Mouse (Mus musculus) heart, embryonic 16.5 days (tissue): ENCODE measurements around the gene Arf1. TPM values are rescaled to one million over a fixed set of nuclear protein-coding genes. Genes with fewer than 3 reads are reported as not detected.
"Not testable (repeated sequence)": the region's sequence is repeated elsewhere in the genome, so short reads cannot be mapped to it uniquely, and the experiment has no call there.

ENCODE experiments used
- ATAC-seq: fragments of 200-750 bp; cut with Nextera tagmentation; replicated peaks from 2 replicates; pipeline ENCODE4 v1.8.0; 2017; ENCODE audit warnings: moderate number of reproducible peaks; ENCODE audit not compliant: insufficient read depth, low FRiP score; ENCODE audit errors: extremely low read depth
- H3K27ac ChIP-seq: fragments of 300-500 bp; sonication (generic); 2 replicates; pipeline ENCODE4 v1.5.1; 2014; ENCODE audit warnings: mild to moderate bottlenecking, low read length, control low read depth, moderate library complexity
- H3K27me3 ChIP-seq: fragments of 300-500 bp; sonication (generic); 2 replicates; pipeline ENCODE4 v1.6.1; 2014; ENCODE audit warnings: low read length, mixed read lengths; ENCODE audit not compliant: control insufficient read depth, insufficient read depth
- H3K36me3 ChIP-seq: fragments of 300-500 bp; sonication (generic); 2 replicates; pipeline ENCODE4 v1.6.1; 2014; ENCODE audit not compliant: control insufficient read depth, insufficient read depth
- H3K4me1 ChIP-seq: fragments of 300-500 bp; sonication (generic); 2 replicates; pipeline ENCODE4 v1.6.1; 2014; ENCODE audit warnings: low read length, mixed read lengths; ENCODE audit not compliant: control insufficient read depth, insufficient read depth
- H3K4me2 ChIP-seq: fragments of 300-500 bp; sonication (generic); 2 replicates; pipeline ENCODE4 v1.6.1; 2014; ENCODE audit warnings: low read depth, mild to moderate bottlenecking, control low read depth, low read length
- H3K4me3 ChIP-seq: fragments of 300-500 bp; sonication (generic); 2 replicates; pipeline ENCODE4 v1.5.1; 2014; ENCODE audit warnings: mild to moderate bottlenecking, control low read depth, low read length
- H3K9ac ChIP-seq: fragments of 300-500 bp; sonication (generic); 2 replicates; pipeline ENCODE4 v1.6.1; 2014; ENCODE audit warnings: low read length, control low read depth
- H3K9me3 ChIP-seq: fragments of 300-500 bp; sonication (generic); replicated peaks from 2 replicates; pipeline ENCODE4 v1.6.1; 2016; ENCODE audit warnings: low read length; ENCODE audit not compliant: control insufficient read depth
- WGBS: fragments of 180-500 bp; shearing (Covaris S2); extraction: QIAGEN DNeasy Blood & Tissue Kit; methylation state at CpG from one replicate; pipeline ENCODE4 v1.1.7; 2014; 5-methylcytosine and 5-hydroxymethylcytosine counted together
- polyA plus RNA-seq: library from polyadenylated mRNA; unstranded; fragments of >200 nt; fragmentation: Nextera tagmentation; extraction: Ambion mirVana; gene quantifications from 2 replicates; pipeline ENCODE4 v1.2.1, GENCODE M21; 2015

Gene Arf1
- polyA plus RNA-seq, 1 experiment from 2014 or later: 626 TPM

GRCm38 (mm10) chr11:59219064-59219463 is 9.0 kb downstream of the Arf1 start:
- peaks cover 54% of the 10 kb centered on the region for H3K4me1 ChIP-seq
- no peak overlapping the region for H3K9ac ChIP-seq
- H3K9me3 ChIP-seq: no peaks in the 10 kb centered on the region
- H3K27me3 ChIP-seq: no peaks in the 10 kb centered on the region
- no peak overlapping the region for H3K4me3 ChIP-seq
- H3K36me3 ChIP-seq: peaks cover 10% of the 10 kb centered on the region
- ATAC-seq: no peak
- no peak overlapping the region for H3K4me2 ChIP-seq
- H3K27ac ChIP-seq: no peak overlapping the region

DNA sequence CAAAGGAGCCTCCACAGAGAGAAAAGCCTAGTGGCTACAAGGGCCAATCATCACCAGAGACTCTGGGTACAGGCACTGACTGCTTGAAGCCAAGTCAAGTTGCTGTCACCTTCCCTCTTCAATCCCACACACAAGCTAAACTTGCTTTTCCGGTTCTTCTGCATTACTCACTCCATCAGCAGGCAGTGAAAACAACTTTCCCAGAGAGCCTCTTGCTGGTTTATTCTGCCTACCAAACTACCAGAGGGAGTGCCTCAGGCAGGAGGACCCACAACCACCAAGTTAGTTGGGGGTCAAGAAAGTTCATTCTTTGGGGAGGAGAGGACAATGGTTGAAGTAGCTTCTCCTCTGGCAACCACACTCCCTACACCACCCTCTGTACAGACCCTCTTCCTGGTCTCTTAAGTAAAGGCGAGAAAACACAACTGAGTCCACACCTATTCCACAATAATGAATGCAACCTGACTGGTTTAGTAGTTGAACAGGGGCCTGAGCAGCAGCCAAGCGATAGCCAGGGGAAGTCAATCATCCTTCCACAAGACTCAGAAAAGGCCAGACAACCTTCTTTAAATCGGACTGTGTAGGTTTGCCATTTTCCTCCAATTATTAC is 9.6 kb downstream of the Arf1 start:
- WGBS: 66% methylated on average over 4 of the region's 4 CpGs
- no peak overlapping the region for H3K9ac ChIP-seq
- H3K4me3 ChIP-seq: no peak overlapping the region
- peaks cover 51% of the 10 kb centered on the region for H3K4me1 ChIP-seq
- peaks cover 10% of the 10 kb centered on the region for H3K36me3 ChIP-seq
- H3K27me3 ChIP-seq: no peaks in the 10 kb centered on the region
- no peaks in the 10 kb centered on the region for H3K9me3 ChIP-seq
- H3K27ac ChIP-seq: 0 out of 2 replicates have a peak overlapping the region, but pooled peaks have one; percentile 16
- H3K4me2 ChIP-seq: no peak overlapping the region; the same call in 1 of the 2 replicates
- ATAC-seq: no peak

GRCm38 (mm10) chr11:59216955-59217354 is 11.1 kb downstream of the Arf1 start:
- WGBS: 59% methylated on average over 3 of the region's 3 CpGs
- no peak overlapping the region for H3K27ac ChIP-seq
- H3K4me1 ChIP-seq: peaks cover 45% of the 10 kb centered on the region
- H3K27me3 ChIP-seq: no peaks in the 10 kb centered on the region
- H3K9me3 ChIP-seq: no peaks in the 10 kb centered on the region
- ATAC-seq: no peak
- H3K4me2 ChIP-seq: no peak overlapping the region
- H3K9ac ChIP-seq: no peak overlapping the region
- H3K4me3 ChIP-seq: no peak overlapping the region
- peaks cover 17% of the 10 kb centered on the region for H3K36me3 ChIP-seq

GRCm38 (mm10) chr11:59212892-59213494 is 15.1 kb downstream of the Arf1 start:
- WGBS: 87% methylated on average over 12 of the region's 12 CpGs
- ATAC-seq: no peak
- H3K4me1 ChIP-seq: peaks cover 33% of the 10 kb centered on the region

GRCm38 (mm10) chr11:59212320-59212719 is 15.8 kb downstream of the Arf1 start:
- Histone ChIP-seq H3K4me1 (peaks cover 28% of the 10 kb centered on the region), H3K36me3 (peaks cover 27% of the 10 kb centered on the region)
- not testable (repeated sequence) for H3K27ac ChIP-seq, H3K9me3 ChIP-seq, ATAC-seq, H3K9ac ChIP-seq, H3K4me3 ChIP-seq, H3K4me2 ChIP-seq, H3K27me3 ChIP-seq
- 70% methylated on average over 12 of the region's 12 CpGs for WGBS

More at GRCm38 (mm10) chr11:59212892-59213494, 15.1 kb downstream of the Arf1 start:
- no peak overlapping the region for H3K4me3 ChIP-seq
- no peaks in the 10 kb centered on the region for H3K9me3 ChIP-seq
- no peak overlapping the region for H3K9ac ChIP-seq
- H3K27ac ChIP-seq: no peak overlapping the region
- H3K4me2 ChIP-seq: no peak overlapping the region
- H3K27me3 ChIP-seq: no peaks in the 10 kb centered on the region
- H3K36me3 ChIP-seq: peaks cover 27% of the 10 kb centered on the region

DNA sequence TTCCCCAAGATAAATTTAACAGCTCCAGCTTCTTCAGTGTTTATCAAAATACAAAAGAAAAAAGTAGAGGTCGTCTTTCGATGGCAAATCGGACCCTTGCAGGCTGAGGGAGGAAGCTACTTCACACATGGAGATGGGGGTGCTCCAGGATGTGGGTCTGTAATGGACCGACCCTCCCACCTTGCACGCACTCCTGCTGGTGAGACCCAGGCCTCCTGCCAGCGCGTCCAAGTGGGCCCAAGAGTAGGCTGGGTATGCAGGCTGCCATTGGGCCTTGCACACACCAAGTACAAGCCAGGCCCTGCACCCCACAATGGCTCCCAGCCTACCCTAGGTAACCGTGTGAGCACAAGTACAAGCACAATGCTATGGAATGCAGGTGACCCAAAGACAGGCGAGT is 16.5 kb downstream of the Arf1 start:
- not testable (repeated sequence) for H3K4me3 ChIP-seq, H3K9ac ChIP-seq, H3K4me2 ChIP-seq, H3K27ac ChIP-seq, ATAC-seq, H3K27me3 ChIP-seq, H3K9me3 ChIP-seq
- Histone ChIP-seq H3K4me1 (peaks cover 23% of the 10 kb centered on the region), H3K36me3 (peaks cover 29% of the 10 kb centered on the region)
- WGBS: 84% methylated on average over 9 of the region's 9 CpGs

GRCm38 (mm10) chr11:59210020-59210419 is 18.1 kb downstream of the Arf1 start:
- Histone ChIP-seq H3K36me3 (peaks cover 39% of the 10 kb centered on the region), H3K4me1 (peaks cover 23% of the 10 kb centered on the region), H3K4me3 (no peak overlapping the region), H3K27me3 (no peaks in the 10 kb centered on the region), H3K9me3 (no peaks in the 10 kb centered on the region), H3K9ac (no peak overlapping the region), H3K4me2 (no peak overlapping the region), H3K27ac (no peak overlapping the region)
- no peak for ATAC-seq
- 71% methylated on average over 4 of the region's 4 CpGs for WGBS

GRCm38 (mm10) chr11:59209580-59209979 is 18.5 kb downstream of the Arf1 start:
- Histone ChIP-seq H3K4me2 (no peak overlapping the region; the same call in 1 of the 2 replicates), H3K9ac (no peak overlapping the region), H3K9me3 (no peaks in the 10 kb centered on the region), H3K4me3 (no peak overlapping the region), H3K4me1 (peaks cover 23% of the 10 kb centered on the region), H3K27me3 (no peaks in the 10 kb centered on the region), H3K27ac (no peak overlapping the region), H3K36me3 (peaks cover 39% of the 10 kb centered on the region)
- 63% methylated on average over 5 of the region's 5 CpGs for WGBS
- no peak for ATAC-seq

- peaks cover 21% of the 10 kb centered on the region for H3K4me1 ChIP-seq
- peaks cover 43% of the 10 kb centered on the region for H3K36me3 ChIP-seq
- 9% methylated on average over 18 of the region's 18 CpGs for WGBS
- no peaks in the 10 kb centered on the region for H3K9me3 ChIP-seq
- peak overlapping the region; percentile 90 for H3K27ac ChIP-seq
- peak overlapping the region; percentile 73 for H3K4me2 ChIP-seq
- peak; percentile 49 for ATAC-seq
- H3K27me3 ChIP-seq: no peaks in the 10 kb centered on the region
- H3K9ac ChIP-seq: peak overlapping the region; percentile 88
- H3K4me3 ChIP-seq: peak overlapping the region; percentile 77
Measured at GRCm38 (mm10) chr11:59209003-59209441, 19.0 kb downstream of the Arf1 start.
